Mouse (Mus musculus) embryonic facial prominence, embryonic 10.5 days (tissue): ENCODE data around the gene Tmem45b. TPM values are rescaled to one million over a fixed set of nuclear protein-coding genes. Genes with fewer than 3 reads are reported as not detected.
"Not testable (repeated sequence)": the region's sequence is repeated elsewhere in the genome, so short reads cannot be mapped to it uniquely, and the experiment has no call there.

Experiments used
- DNase-seq: peaks from one replicate; pipeline ENCODE4 v3.0.0-alpha.2; 2017; ENCODE audit warnings: low spot score
- H3K27ac ChIP-seq: fragments of 300-500 bp; sonication (generic); replicated peaks from 2 replicates; pipeline ENCODE4 v1.5.1; 2016; ENCODE audit warnings: mild to moderate bottlenecking
- H3K27me3 ChIP-seq: fragments of 300-500 bp; sonication (generic); replicated peaks from 2 replicates; pipeline ENCODE4 v1.6.1; 2016; ENCODE audit warnings: low read depth, mild to moderate bottlenecking; ENCODE audit not compliant: poor library complexity, severe bottlenecking
- H3K36me3 ChIP-seq: fragments of 300-500 bp; sonication (generic); replicated peaks from 2 replicates; pipeline ENCODE4 v1.6.1; 2016; ENCODE audit warnings: mild to moderate bottlenecking, moderate library complexity
- H3K4me1 ChIP-seq: fragments of 300-500 bp; sonication (generic); 2 replicates; pipeline ENCODE4 v1.6.1; 2016
- H3K4me3 ChIP-seq: fragments of 300-500 bp; sonication (generic); 2 replicates; pipeline ENCODE4 v1.5.1; 2016; ENCODE audit warnings: mild to moderate bottlenecking, moderate library complexity
- H3K9me3 ChIP-seq: fragments of 300-500 bp; sonication (generic); 2 replicates; pipeline ENCODE4 v1.6.1; 2016; ENCODE audit warnings: mild to moderate bottlenecking
- WGBS: fragments of 180-500 bp; shearing (Covaris S2); methylation state at CpG from one replicate; pipeline ENCODE4 v1.1.7; 2016; 5-methylcytosine and 5-hydroxymethylcytosine counted together
- polyA plus RNA-seq: library from polyadenylated mRNA; unstranded; fragments of >200 nt; fragmentation: Nextera tagmentation; extraction: Ambion mirVana; gene quantifications from 2 replicates; pipeline ENCODE4 v1.2.1, GENCODE M21; 2016

Gene Tmem45b
- not detected in 2 replicates for polyA plus RNA-seq

- WGBS, result 7% methylated on average over 33 of the region's 33 CpGs
- DNase-seq, result peak; percentile 14
- Histone ChIP-seq H3K36me3 (no peaks in the 10 kb centered on the region), H3K9me3 (no peaks in the 10 kb centered on the region), H3K27me3 (peaks cover 43% of the 10 kb centered on the region), H3K4me3 (peak within 1 kb of the TSS; percentile 42), H3K27ac (no peak within 1 kb of the TSS), H3K4me1 (peaks cover 10% of the 10 kb centered on the region)
These were observed at the start of gene Tmem45b for GRCm38 (mm10) chr9:31463692-31464474. Tmem45b (minus strand) TSS chr9:31464462.

GRCm38 (mm10) chr9:31508189-31508588, 43.9 kb upstream of the Tmem45b start:
- DNase-seq, result no peak
- Histone ChIP-seq H3K27ac (no peak overlapping the region), H3K27me3 (no peaks in the 10 kb centered on the region), H3K4me3 (no peak overlapping the region), H3K36me3 (no peaks in the 10 kb centered on the region), H3K4me1 (no peaks in the 10 kb centered on the region), H3K9me3 (no peaks in the 10 kb centered on the region)
- 78% methylated on average over 3 of the region's 3 CpGs for WGBS

DNA sequence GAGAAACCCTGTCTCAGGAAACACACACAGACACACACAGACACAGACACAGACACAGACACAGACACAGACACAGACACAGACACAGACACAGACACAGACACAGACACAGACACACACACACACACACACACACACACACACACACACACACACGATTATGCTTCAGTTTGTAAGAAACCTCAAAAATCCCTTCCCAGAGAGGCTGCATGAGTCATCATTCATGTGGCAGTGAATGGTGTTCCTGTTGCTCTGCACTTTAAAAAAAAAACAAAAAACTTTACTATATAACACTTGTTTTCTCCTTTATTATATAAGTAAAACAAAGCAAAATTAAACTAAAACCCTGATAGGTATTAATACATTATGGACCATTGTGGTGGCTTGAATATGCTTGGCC, 37.0 kb upstream of the Tmem45b start:
- H3K9me3 ChIP-seq, H3K27ac ChIP-seq, H3K27me3 ChIP-seq, DNase-seq, H3K36me3 ChIP-seq, H3K4me3 ChIP-seq, H3K4me1 ChIP-seq: not testable (repeated sequence)
- 83% methylated on average over 1 of the region's 1 CpGs for WGBS

DNA sequence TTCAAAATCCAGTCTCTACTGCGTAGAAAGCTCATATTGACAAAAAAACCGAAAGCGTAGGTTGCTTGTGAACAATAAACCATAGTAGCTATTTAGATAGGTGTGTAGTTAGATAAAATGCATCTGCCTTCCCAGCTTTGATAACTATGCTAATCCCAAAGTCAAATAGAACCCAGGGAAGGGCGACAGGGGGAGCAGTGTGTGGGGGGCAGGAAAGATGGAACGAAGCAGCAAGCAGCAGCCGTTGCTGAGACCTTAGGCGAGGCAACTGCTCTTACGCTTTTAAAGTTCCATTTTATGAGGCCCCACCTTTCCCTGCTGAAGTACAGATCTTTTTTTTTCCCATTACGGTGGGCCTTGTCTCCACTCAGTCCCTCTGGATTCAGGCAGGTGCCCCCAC, 1.1 kb downstream of the Tmem45b start:
- 55% methylated on average over 9 of the region's 9 CpGs for whole genome bisulfite sequencing
- no peak overlapping the region; the same call in 1 of the 2 replicates for H3K4me3 ChIP-seq
- H3K4me1 ChIP-seq, result peaks cover 10% of the 10 kb centered on the region
- no peak overlapping the region for H3K27ac ChIP-seq
- H3K27me3 ChIP-seq, result peaks cover 43% of the 10 kb centered on the region
- no peaks in the 10 kb centered on the region for H3K36me3 ChIP-seq
- no peak for DNase-seq
- no peaks in the 10 kb centered on the region for H3K9me3 ChIP-seq

- no peak overlapping the region for H3K27ac ChIP-seq
- 0 out of 2 replicates have a peak, but pooled peaks cover 2% of the 10 kb centered on the region for H3K4me1 ChIP-seq
- no peak overlapping the region for H3K4me3 ChIP-seq
- H3K36me3 ChIP-seq, result no peaks in the 10 kb centered on the region
- no peak for DNase-seq
- H3K9me3 ChIP-seq, result no peaks in the 10 kb centered on the region
- no peaks in the 10 kb centered on the region for H3K27me3 ChIP-seq
- 65% methylated on average over 1 of the region's 1 CpGs for WGBS
These were observed 9.9 kb downstream of the Tmem45b start for GRCm38 (mm10) chr9:31454356-31454755.

DNA sequence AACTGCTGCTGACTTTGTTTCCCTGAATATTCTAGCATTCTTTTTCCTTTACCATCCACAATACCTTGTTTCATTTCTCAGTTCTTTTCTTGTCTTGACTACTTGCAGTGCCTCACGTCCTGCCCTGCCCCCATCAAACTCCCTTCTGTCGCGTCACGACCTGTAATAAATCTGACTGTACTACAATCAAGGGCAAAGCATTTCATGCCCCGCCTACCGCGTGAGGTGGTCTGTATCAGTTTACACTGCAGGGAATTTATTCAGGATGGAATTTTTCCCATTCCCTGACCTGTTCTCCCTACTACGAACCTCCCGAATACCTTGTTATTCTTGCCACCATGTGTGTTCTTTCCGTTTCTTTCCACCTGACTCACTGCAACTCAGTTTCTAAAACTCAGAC, 12.1 kb downstream of the Tmem45b start:
- Histone ChIP-seq H3K27ac (no peak overlapping the region), H3K4me3 (no peak overlapping the region), H3K36me3 (no peaks in the 10 kb centered on the region), H3K4me1 (0 out of 2 replicates have a peak, but pooled peaks cover 2% of the 10 kb centered on the region), H3K27me3 (no peaks in the 10 kb centered on the region), H3K9me3 (no peaks in the 10 kb centered on the region)
- 76% methylated on average over 10 of the region's 10 CpGs for WGBS
- no peak for DNase-seq

- Histone ChIP-seq H3K27me3 (no peaks in the 10 kb centered on the region), H3K9me3 (no peaks in the 10 kb centered on the region), H3K4me1 (peaks cover 6% of the 10 kb centered on the region; the same call in 1 of the 2 replicates), H3K27ac (no peak overlapping the region), H3K36me3 (no peaks in the 10 kb centered on the region), H3K4me3 (no peak overlapping the region)
- 91% methylated on average over 7 of the region's 7 CpGs for WGBS
- DNase-seq, result no peak
These were observed 15.0 kb downstream of the Tmem45b start for GRCm38 (mm10) chr9:31449145-31449772.

- peaks cover 5% of the 10 kb centered on the region; the same call in 1 of the 2 replicates for H3K4me1 ChIP-seq
- H3K4me3 ChIP-seq, result no peak overlapping the region
- no peak overlapping the region for H3K27ac ChIP-seq
- no peak for DNase-seq
- 76% methylated on average over 8 of the region's 8 CpGs for WGBS
- no peaks in the 10 kb centered on the region for H3K9me3 ChIP-seq
- no peaks in the 10 kb centered on the region for H3K27me3 ChIP-seq
- no peaks in the 10 kb centered on the region for H3K36me3 ChIP-seq
These were observed 20.0 kb downstream of the Tmem45b start for GRCm38 (mm10) chr9:31444236-31444635.

- Histone ChIP-seq H3K9me3 (no peaks in the 10 kb centered on the region), H3K36me3 (no peaks in the 10 kb centered on the region), H3K4me3 (no peak overlapping the region), H3K27me3 (no peaks in the 10 kb centered on the region), H3K4me1 (peaks cover 5% of the 10 kb centered on the region; the same call in 1 of the 2 replicates), H3K27ac (no peak overlapping the region)
- 70% methylated on average over 3 of the region's 3 CpGs for WGBS
- DNase-seq, result no peak
These were observed 22.8 kb downstream of the Tmem45b start for GRCm38 (mm10) chr9:31441487-31441886.

DNA sequence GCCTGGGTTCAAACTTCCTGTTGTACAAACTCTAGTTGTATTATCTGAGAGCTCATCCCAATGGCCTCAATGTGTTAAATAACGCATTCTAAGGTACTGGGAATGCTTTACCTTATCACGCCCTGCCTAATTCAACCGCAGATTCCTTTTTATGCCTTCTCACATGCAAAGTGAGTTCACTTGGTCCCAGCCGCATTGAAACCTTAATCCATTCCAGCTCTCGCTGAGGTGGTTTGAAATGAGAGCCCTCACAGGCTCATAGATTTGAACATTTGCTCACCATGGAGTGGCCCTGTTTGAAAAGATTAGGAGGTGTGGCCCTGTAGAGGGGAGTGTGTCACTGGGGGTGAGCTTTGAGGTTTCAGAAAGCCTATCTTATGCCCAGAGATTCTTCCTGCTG, 23.9 kb downstream of the Tmem45b start:
- no peaks in the 10 kb centered on the region for H3K9me3 ChIP-seq
- DNase-seq, result no peak
- no peak overlapping the region for H3K4me3 ChIP-seq
- peaks cover 5% of the 10 kb centered on the region; the same call in 1 of the 2 replicates for H3K4me1 ChIP-seq
- WGBS, result 88% methylated on average over 5 of the region's 5 CpGs
- no peaks in the 10 kb centered on the region for H3K36me3 ChIP-seq
- H3K27ac ChIP-seq, result no peak overlapping the region
- H3K27me3 ChIP-seq, result no peaks in the 10 kb centered on the region

DNA sequence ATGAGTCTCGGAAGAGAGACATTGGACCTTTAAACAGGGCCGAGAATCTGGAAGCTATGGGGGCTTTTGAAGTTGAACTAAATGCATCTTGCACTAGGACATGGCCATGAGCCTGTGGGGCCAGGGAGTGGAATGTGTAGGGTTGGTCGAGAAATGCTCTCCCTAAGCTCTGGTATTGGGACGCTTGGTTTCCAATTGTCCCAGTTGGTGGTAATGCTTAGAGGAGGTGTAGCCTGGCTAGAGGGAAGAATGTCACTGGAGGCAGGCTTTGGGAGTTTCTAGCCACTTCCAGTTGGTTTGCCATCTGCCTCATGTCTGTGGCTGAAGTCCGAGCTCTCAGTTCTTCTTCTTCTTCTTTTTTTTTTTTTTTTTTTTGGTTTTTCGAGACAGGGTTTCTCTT, 24.9 kb downstream of the Tmem45b start:
- Histone ChIP-seq H3K9me3 (no peaks in the 10 kb centered on the region), H3K4me1 (peaks cover 2% of the 10 kb centered on the region; the same call in 1 of the 2 replicates), H3K36me3 (no peaks in the 10 kb centered on the region), H3K27me3 (no peaks in the 10 kb centered on the region), H3K4me3 (no peak overlapping the region), H3K27ac (no peak overlapping the region)
- no peak for DNase-seq
- WGBS, result 86% methylated on average over 6 of the region's 6 CpGs

- 63% methylated on average over 5 of the region's 5 CpGs for WGBS
- H3K27ac ChIP-seq, result no peak overlapping the region
- H3K9me3 ChIP-seq, result no peaks in the 10 kb centered on the region
- H3K27me3 ChIP-seq, result no peaks in the 10 kb centered on the region
- no peaks in the 10 kb centered on the region for H3K36me3 ChIP-seq
- no peak overlapping the region for H3K4me3 ChIP-seq
- no peaks in the 10 kb centered on the region for H3K4me1 ChIP-seq
- DNase-seq, result no peak
These were observed 25.4 kb downstream of the Tmem45b start for GRCm38 (mm10) chr9:31438834-31439233.

DNA sequence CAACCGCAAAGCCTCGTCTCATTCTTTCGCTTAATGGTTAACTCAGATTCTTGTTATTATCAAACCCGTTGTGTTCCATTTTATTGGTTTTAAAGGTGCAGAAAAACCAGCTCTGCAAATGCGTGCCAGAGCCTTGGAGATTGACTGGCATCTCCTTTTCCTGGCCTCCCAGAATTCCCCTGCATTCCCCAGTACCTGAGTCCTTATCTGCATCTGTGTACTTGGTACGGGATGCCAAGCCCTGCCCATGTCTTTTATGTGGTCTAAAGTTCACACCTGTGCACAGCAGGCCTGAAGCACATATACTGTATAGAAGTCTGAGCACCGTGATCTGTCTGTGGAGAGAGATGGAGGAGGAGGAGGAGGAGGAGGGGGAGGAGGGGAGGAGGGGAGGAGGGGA, 26.4 kb downstream of the Tmem45b start:
- Histone ChIP-seq H3K9me3 (no peaks in the 10 kb centered on the region), H3K27me3 (no peaks in the 10 kb centered on the region), H3K4me1 (no peaks in the 10 kb centered on the region), H3K36me3 (no peaks in the 10 kb centered on the region), H3K4me3 (no peak overlapping the region), H3K27ac (no peak overlapping the region)
- 88% methylated on average over 7 of the region's 7 CpGs for WGBS
- DNase-seq, result no peak
